Mouse (Mus musculus) megakaryocyte, embryonic 14.5 days (primary cell): ENCODE results near the gene Rabl3.

ENCODE experiments used
- FLI1 ChIP-seq: IDR thresholded peaks from 2 replicates; pipeline ENCODE4 v1.6.1; 2012; ENCODE audit warnings: low read length, inconsistent platforms, mixed read lengths
- GATA1 ChIP-seq: IDR thresholded peaks from 3 replicates; pipeline ENCODE4 v1.6.1; 2012; ENCODE audit warnings: mixed read lengths, low read length, inconsistent platforms, borderline replicate concordance

DNA sequence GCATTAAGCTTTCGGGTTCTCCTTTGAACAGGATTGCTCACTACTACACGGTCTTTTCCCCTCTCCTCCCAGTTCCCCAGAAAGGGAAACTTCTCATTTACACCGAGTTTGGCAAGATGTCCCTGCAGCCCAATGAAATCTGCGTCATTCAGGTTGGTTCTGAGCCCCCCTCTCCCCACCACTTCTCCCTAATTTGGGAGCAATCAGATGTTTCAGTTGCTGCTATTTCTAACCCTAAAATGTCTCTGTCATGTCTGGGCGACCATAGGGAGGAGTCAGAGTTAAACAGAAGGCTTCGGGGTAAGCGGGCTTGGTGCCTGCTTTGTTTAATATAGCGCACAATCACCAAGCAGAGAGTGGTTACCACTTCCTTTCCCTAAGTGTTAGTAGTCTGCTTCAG lies 76.4 kb downstream of the Rabl3 start:
- TF ChIP-seq GATA1: no peak
- TF ChIP-seq FLI1: no peak
